Mouse (Mus musculus) left cerebral cortex, postnatal 4 days (tissue): ENCODE measurements at regions not wholly inside any gene's neighbourhood (a gene's known extent, or its start where the extent isn't known, plus 50 kb on each side); places are given as distances from the start of the nearest gene placed in this dataset.
A peak's percentile ranks its signal among the peaks of the same experiment; 100 is the strongest.

Experiments
- DNase-seq: peaks from one replicate; pipeline ENCODE4 v3.0.0-alpha.2; 2022
- intact Hi-C: fragments of 180-260 bp; cut with DNase I; formaldehyde crosslinking; loops from one replicate; pipeline ENCODE4 v1.15.1; 2025

DNA sequence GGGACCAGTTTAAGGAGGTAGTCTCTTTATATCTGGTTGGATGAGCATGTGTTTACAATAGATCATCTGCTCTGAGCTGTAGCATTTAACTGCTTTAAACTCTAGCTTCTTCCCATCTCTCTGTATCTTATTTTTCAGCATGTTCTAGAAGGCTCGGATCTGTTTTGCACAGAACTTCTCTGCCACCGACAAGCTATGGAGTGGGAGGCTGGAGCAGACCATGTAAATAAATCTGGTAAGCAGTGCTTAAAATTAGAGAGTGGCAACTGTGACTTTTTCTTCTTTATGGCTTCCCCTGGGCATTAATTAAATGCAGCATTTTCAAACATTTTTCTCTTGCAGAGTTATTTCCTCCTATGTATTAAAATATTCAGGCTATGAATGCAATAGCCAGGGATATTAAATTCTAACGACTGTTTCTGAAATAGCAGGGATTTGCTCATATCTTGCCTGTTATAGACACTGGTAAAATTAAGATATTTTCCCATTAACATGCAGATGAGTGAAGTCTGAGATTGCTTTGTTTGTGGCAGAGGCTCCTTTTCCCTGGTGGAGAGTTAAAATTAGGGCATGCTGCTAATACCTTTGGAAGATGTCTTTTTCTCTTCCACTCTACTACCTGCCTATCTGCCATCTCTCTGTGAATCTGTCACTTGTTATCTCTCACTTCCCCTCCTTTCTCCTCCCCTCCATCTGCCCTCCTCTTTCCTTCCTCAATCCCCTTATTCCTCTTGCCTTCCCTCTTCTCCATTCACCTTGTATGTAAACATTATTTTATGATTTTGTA is 327.2 kb downstream of the Fam198b start:
- intact Hi-C loops, result no loop called here
- no peak for DNase-seq

DNA sequence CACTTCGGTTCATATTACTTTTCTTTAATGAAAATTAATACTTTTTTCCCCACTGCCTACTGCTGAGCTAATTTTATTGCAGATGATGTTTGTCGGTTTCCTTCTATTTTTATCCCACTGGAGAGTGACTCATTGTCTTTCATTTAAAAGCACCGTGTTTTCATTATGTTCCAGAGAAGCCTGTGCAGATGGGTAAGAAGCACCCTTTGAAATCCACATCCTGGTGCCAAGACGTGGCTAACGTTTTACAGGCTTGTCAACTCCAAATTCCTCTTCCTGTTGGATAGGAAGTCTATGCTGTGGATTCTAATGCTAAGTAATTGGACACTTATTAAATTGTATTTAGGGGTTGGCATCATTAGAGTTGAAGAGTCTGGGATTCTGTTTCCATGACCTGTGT is 364.3 kb downstream of the Fam198b start:
- no peak for DNase-seq

GRCm38 (mm10) chr3:80249974-80250373 is 365.6 kb downstream of the Fam198b start:
- no peak for DNase-seq
- intact Hi-C loops, result no loop called here

More for the DNA sequence above, 364.3 kb downstream of the Fam198b start:
- intact Hi-C loops, result no loop called here

DNA sequence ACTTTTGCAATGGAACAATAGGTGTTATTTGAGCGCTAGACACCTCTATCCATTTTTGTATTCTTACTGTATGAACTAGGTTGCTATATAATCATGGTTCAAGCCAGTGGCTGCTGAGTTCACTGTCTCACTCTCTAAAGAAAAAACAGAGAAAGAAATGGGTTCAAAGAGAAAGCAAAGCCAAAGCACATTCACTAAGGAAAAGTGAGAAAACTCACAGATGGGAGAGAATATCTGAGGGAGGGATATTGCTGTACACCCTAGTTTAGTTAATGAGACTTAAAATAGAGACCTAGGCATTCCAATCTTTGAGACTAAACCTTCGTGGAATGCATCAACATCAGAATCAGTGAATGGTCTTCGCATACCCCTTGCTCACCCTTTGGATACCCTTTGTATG is 371.0 kb downstream of the Fam198b start:
- intact Hi-C loops, result no loop called here
- DNase-seq, result no peak

- intact Hi-C loops, result no loop called here
- DNase-seq, result no peak
These were observed 372.1 kb downstream of the Fam198b start for GRCm38 (mm10) chr3:80256383-80256782.

DNA sequence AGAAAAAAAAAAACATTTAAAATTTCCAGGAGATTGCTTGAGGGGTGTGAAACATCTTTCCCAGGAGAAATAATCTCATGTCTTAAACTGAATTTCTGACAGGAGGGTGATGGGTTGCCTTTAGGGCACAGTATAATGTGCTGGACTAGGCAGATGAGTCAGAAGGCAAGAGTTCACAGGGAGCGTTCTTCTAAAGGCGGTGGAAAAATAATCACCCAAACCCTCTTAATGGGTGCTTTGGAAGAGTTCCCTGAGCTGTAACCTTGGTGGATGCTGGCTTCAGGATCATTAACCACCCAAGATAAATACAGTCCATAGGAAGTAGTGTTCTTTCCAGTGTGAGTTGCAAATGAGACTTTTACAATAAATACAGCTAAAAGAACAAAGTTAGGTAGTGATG is 378.8 kb downstream of the Fam198b start:
- DNase-seq, result no peak
- intact Hi-C loops, result no loop called here

DNA sequence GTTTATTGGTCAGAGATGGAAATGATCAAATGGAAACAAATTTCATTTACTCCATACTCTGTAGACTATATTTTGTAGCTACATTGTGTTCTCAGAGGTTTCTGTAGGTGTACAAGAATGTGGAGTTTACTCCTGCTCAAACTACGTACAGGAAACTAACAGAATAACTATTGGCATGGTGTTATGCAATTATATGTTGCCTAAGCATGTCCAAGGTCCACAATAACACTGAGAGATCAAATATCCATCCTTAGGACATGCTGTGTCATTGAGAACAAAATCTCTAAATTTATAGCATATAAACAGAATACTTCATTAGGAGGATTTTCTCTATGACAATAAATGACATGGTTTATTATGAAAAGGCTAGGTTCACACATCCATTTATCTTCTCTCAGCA is 400.3 kb downstream of the Fam198b start:
- intact Hi-C loops, result no loop called here
- DNase-seq, result no peak

DNA sequence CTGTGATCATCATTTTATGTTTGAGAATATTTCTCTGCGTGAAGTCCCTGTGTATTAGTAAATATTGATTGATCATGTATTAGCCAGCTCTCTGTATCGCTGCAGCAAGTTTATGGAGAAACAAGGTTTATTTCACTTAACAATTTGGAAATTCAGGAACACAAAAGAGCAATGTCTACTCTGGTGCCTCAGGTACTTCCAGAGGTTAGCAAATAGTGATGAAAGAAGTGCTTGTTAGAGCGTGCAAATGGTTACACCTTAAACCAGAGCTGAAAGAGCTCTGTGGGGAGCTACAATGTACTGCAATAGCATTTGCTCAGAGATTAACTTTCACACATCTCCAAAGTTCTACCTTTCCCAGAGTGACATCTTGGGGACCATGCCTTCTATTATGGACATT is 400.9 kb downstream of the Fam198b start:
- DNase-seq, result no peak
- intact Hi-C loops, result no loop called here

- intact Hi-C loops, result no loop called here
- no peak for DNase-seq
These were observed 409.2 kb downstream of the Fam198b start for GRCm38 (mm10) chr3:80293485-80293884.

- intact Hi-C loops, result no loop called here
These were observed 423.3 kb downstream of the Fam198b start for GRCm38 (mm10) chr3:80307632-80308031.

GRCm38 (mm10) chr3:80309931-80310330 is 425.6 kb downstream of the Fam198b start:
- intact Hi-C loops, result no loop called here
- DNase-seq, result no peak

More at GRCm38 (mm10) chr3:80307632-80308031, 423.3 kb downstream of the Fam198b start:
- no peak for DNase-seq

- DNase-seq, result no peak
- intact Hi-C loops, result no loop called here
These were observed 427.4 kb downstream of the Fam198b start for GRCm38 (mm10) chr3:80311689-80312088.

GRCm38 (mm10) chr3:80322291-80322690 is 438.0 kb downstream of the Fam198b start:
- intact Hi-C loops, result no loop called here
- DNase-seq, result no peak

DNA sequence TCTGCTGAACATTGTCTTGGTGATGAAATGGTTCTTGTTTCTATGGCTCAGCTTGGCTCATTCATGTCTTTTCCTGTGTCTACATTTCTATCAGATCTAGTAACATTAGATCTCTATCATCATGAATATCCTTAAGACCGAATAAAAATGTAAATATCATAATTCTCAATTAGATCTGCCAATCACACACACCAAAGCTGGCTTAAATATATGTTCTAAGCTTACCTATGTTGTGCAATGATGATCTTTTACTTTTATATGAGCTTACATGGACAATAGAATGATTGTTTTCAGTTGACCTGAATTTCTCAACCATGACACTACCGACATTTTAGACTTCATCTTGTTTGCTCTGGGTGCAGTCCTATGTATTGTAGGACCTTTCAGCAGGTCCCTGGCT is 440.4 kb downstream of the Fam198b start:
- DNase-seq, result no peak
- intact Hi-C loops, result no loop called here

DNA sequence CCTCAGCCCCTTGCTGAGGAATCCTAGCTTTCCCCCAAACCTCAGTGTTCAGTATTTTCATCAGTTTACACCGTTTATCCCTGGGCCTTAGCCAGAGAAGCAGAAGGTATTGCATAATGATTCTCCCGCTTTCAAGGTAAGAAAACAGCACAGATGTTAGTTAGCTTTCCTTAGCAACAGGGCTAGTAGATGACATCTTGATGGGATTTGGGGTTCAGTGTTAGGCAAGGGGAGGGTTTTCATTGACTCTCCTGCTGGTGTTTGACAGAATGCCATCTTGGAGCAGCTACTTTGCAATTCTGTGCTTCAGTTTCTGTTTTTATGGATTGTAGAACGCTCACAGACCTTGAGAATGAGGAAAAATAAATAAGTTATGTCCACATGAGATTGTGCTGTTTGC is 447.4 kb downstream of the Fam198b start:
- intact Hi-C loops, result no loop called here
- DNase-seq, result no peak

GRCm38 (mm10) chr3:80334446-80334893 is 450.1 kb downstream of the Fam198b start:
- intact Hi-C loops, result no loop called here
- no peak for DNase-seq

GRCm38 (mm10) chr3:80336123-80336674 is 451.9 kb downstream of the Fam198b start:
- intact Hi-C loops, result no loop called here
- DNase-seq, result no peak

DNA sequence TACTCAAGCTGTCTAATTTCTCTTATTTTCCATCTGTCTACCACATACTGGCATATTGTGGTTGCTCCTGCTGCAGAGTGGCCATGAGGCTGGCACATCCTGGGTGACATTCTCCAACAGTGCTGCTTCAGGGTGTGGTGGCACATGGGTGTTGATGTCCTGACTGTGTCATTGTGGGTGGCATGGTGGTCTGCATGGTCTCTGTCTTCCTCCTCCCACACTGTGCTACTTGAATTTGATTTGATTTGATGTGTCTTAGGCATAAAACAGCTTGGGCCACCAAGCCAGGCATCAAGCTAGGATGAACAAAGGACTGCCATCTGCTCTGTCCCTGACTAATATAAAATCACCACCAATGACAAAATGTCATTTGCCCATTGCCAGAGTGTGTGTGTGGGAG is 434.7 kb downstream of the Gria2 start:
- DNase-seq, result peak; percentile 57

GRCm38 (mm10) chr3:80369214-80369941 is 433.3 kb downstream of the Gria2 start:
- intact Hi-C loops, result no loop called here
- DNase-seq, result no peak

More for the DNA sequence above, 434.7 kb downstream of the Gria2 start:
- intact Hi-C loops, result no loop called here

DNA sequence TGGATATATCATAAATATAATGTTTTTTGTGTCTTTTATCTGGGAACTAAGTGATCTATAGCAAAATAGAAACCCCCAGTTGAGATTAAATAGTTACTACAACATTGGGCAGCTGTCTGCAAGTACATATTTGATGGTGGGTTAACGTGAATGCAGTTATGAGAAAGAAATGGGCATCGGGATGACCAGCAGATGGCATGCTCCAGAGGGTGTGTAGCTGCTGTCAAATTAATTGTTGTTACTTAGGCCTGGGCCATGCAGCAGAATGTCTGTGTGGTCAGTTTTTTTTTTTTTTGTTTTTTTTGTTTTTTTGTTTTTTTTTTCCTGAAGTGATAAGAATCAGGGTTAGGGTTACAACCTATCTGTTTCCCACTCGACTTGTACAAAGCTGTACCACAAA is 430.2 kb downstream of the Gria2 start:
- DNase-seq, result peak; percentile 54
- intact Hi-C loops, result no loop called here

DNA sequence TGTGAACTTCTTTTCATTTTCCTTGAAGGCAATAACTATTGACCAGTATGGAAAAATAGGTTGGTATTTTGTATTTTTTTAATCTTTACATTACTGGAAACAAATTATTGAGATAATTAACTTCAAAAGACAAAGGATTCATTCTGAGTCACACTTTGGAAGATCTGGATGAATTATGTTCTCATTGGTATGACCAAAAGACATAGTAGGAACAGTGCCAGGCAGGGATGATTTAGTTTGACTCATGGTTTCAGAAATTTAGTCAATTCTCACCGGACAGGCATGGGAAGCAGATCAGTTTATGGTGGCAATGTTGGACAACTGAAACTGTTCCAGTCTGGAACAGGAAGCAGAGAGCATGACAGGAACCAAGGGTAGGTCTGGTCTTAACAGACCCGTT is 416.6 kb downstream of the Gria2 start:
- intact Hi-C loops, result no loop called here
- DNase-seq, result no peak

DNA sequence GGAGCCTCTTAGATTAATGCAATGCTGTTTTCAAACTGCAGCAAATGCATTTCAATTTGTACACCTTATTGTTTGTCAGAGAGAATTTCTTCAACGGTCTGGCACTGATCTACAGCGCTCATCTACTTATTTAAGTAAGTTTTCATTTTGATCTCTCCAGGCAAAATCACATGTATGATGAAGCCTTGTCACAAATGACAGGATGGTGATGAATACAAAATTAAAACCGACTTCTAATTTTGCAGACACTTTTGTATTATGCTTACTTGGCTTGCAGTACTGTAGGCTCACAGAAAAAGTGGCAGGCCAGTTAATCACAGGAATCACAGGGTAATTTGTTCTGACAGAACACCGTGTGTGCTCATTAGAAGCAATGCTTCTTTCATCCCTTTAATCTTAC is 406.4 kb downstream of the Gria2 start:
- intact Hi-C loops, result no loop called here

More for the DNA sequence above, 406.4 kb downstream of the Gria2 start:
- DNase-seq, result no peak
